Mouse (Mus musculus): ENCODE measurements around the gene Tmpo.

GRCm38 (mm10) chr10:91126618-91127355 is 54.3 kb downstream of the Tmpo start:
- TF ChIP-seq CTCF (IDR thresholded peaks at IDR 0.05) (no peak), POLR2A (IDR thresholded peaks at IDR 0.05; ENCODE audit: insufficient read depth, low read depth, low read length) (no peak)
